Mouse (Mus musculus) embryonic fibroblast, embryonic 13.5 days (primary cell): ENCODE measurements around the gene Pga5.

Source experiments
- CTCF ChIP-seq: IDR thresholded peaks from 2 replicates; pipeline ENCODE4 v1.5.1; 2011; ENCODE audit warnings: mild to moderate bottlenecking, control low read depth, low read length, moderate library complexity, borderline replicate concordance; ENCODE audit not compliant: insufficient read depth
- POLR2A ChIP-seq: IDR thresholded peaks from 2 replicates; pipeline ENCODE4 v1.6.1; 2011; ENCODE audit warnings: low read depth, mild to moderate bottlenecking, control low read depth, low read length, moderate library complexity

DNA sequence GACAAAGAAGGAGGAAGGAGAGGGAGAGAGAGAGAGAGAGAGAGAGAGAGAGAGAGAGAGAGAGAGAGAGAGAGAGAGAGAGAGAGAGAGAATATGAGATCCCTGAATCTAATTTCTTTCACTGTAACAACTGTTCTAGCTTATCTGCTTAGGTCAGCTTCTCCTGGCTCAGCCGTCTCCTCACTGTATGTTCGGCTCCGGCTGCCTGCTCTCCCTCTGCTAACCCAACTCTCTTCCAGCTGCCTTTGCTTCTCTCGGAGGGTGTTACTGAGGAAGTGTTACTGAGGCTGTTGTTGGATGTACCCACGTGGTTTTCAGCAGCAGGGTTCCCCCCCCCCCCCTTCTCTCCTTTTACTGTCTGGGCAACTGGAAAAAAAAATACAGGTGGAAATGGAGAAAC is 37.8 kb downstream of the Pga5 start:
- TF ChIP-seq CTCF (no peak), POLR2A (no peak)
